Mouse (Mus musculus) MEL (cell line): ENCODE data around the gene Nrxn3. TPM values are rescaled to one million over a fixed set of nuclear protein-coding genes. Genes with fewer than 3 reads are reported as not detected.

Experiments
- DNase-seq: peaks from one replicate; pipeline ENCODE4 v3.0.0; 2011; ENCODE audit warnings: low read depth, low spot score
- H3K27ac ChIP-seq: 2 replicates; pipeline ENCODE4 v1.5.1; 2012; ENCODE audit warnings: low read depth, mild to moderate bottlenecking, control low read depth, low read length, moderate library complexity; ENCODE audit not compliant: control insufficient read depth
- H3K27me3 ChIP-seq, 2 experiments: fragments of 150-350 bp in 1 of 2; sonication (generic) in 1 of 2; 2 replicates each; pipeline ENCODE4 v1.6.1; 2012; ENCODE audit warnings: low read length in 2 of 2, mild to moderate bottlenecking in 2 of 2, improper control_type of control experiment in 1 of 2, moderate library complexity in 1 of 2; ENCODE audit not compliant: insufficient read depth in 2 of 2, control insufficient read depth in 1 of 2
- H3K36me3 ChIP-seq, 2 experiments: 2 replicates each; pipeline ENCODE4 v1.6.1; 2012 to 2014; ENCODE audit warnings: low read length in 2 of 2, improper control_type of control experiment in 1 of 2, inconsistent platforms in 1 of 2, mild to moderate bottlenecking in 1 of 2; ENCODE audit not compliant: insufficient read depth in 2 of 2, control insufficient read depth in 1 of 2
- H3K4me1 ChIP-seq, 2 experiments: fragments of 150-350 bp in 1 of 2; sonication (generic) in 1 of 2; 2 replicates each; pipeline ENCODE4 v1.6.1; 2012; ENCODE audit warnings: low read length in 2 of 2, improper control_type of control experiment in 1 of 2, mild to moderate bottlenecking in 1 of 2; ENCODE audit not compliant: insufficient read depth in 2 of 2, control insufficient read depth in 1 of 2
- H3K4me3 ChIP-seq, 2 experiments: fragments of 150-350 bp in 1 of 2; sonication (generic) in 1 of 2; 2 replicates each; pipeline ENCODE4 v1.5.1; 2012; ENCODE audit warnings: low read depth in 2 of 2, low read length in 2 of 2, mild to moderate bottlenecking in 2 of 2, moderate library complexity in 2 of 2, control low read depth in 1 of 2, improper control_type of control experiment in 1 of 2; ENCODE audit not compliant: control insufficient read depth in 1 of 2, insufficient read depth in 1 of 2
- H3K79me2 ChIP-seq: 2 replicates; pipeline ENCODE4 v1.6.1; 2012; ENCODE audit warnings: mild to moderate bottlenecking, low read length, moderate library complexity; ENCODE audit not compliant: control insufficient read depth, poor library complexity, insufficient read depth
- H3K9ac ChIP-seq: 2 replicates; pipeline ENCODE4 v1.6.1; 2012; ENCODE audit warnings: low read depth, mild to moderate bottlenecking, control low read depth, low read length, moderate library complexity; ENCODE audit not compliant: control insufficient read depth, poor library complexity, severe bottlenecking
- H3K9me3 ChIP-seq: fragments of 150-350 bp; sonication (generic); replicated peaks from 2 replicates; pipeline ENCODE4 v1.6.1; 2012; ENCODE audit warnings: mild to moderate bottlenecking, low read length, improper control_type of control experiment, moderate library complexity; ENCODE audit not compliant: insufficient read depth
- CHD1 ChIP-seq: IDR thresholded peaks from 2 replicates; pipeline ENCODE4 v1.6.1; 2012; ENCODE audit warnings: low read depth, mild to moderate bottlenecking, inconsistent platforms, low read length, improper control_type of control experiment
- CTCF ChIP-seq, 3 experiments: IDR thresholded peaks in 2 of 3; conservative IDR thresholded peaks in 1 of 3; 2 replicates each; pipeline ENCODE4 v1.5.1; 2011 to 2012; ENCODE audit warnings: low read length in 3 of 3, low read depth in 2 of 3, mild to moderate bottlenecking in 2 of 3, improper control_type of control experiment in 1 of 3, inconsistent platforms in 1 of 3, mixed read lengths in 1 of 3, moderate library complexity in 1 of 3; ENCODE audit not compliant: control insufficient read depth in 1 of 3, insufficient read depth in 1 of 3, poor library complexity in 1 of 3, severe bottlenecking in 1 of 3
- E2F4 ChIP-seq: IDR thresholded peaks from 2 replicates; pipeline ENCODE4 v1.6.1; 2011; ENCODE audit warnings: low read depth, low read length, improper control_type of control experiment, borderline replicate concordance
- ELF1 ChIP-seq: IDR thresholded peaks from 2 replicates; pipeline ENCODE4 v1.6.1; 2014; ENCODE audit warnings: low read depth, mild to moderate bottlenecking, inconsistent platforms, low read length, improper control_type of control experiment, moderate library complexity
- HCFC1 ChIP-seq: IDR thresholded peaks from 2 replicates; pipeline ENCODE4 v1.6.1; 2012; ENCODE audit warnings: low read depth, mild to moderate bottlenecking, inconsistent platforms, low read length, improper control_type of control experiment, moderate library complexity
- MAFK ChIP-seq: IDR thresholded peaks from 2 replicates; pipeline ENCODE4 v1.6.1; 2011; ENCODE audit warnings: low read depth, mild to moderate bottlenecking, low read length, improper control_type of control experiment, borderline replicate concordance
- MEF2A ChIP-seq: IDR thresholded peaks from 2 replicates; pipeline ENCODE4 v1.6.1; 2014; ENCODE audit warnings: low read depth, mild to moderate bottlenecking, inconsistent platforms, low read length, improper control_type of control experiment; ENCODE audit not compliant: poor library complexity, insufficient replicate concordance, severe bottlenecking; ENCODE audit errors: extremely low read depth
- MXI1 ChIP-seq: IDR thresholded peaks from 2 replicates; pipeline ENCODE4 v1.6.1; 2011; ENCODE audit warnings: mild to moderate bottlenecking, low read depth, low read length, improper control_type of control experiment
- MYB ChIP-seq: IDR thresholded peaks from 2 replicates; pipeline ENCODE4 v1.6.1; 2011; ENCODE audit warnings: mild to moderate bottlenecking, low read depth, low read length, improper control_type of control experiment
- POLR2A ChIP-seq, 2 experiments: IDR thresholded peaks; 2 replicates each; pipeline ENCODE4 v1.6.1; 2011 to 2012; ENCODE audit warnings: low read length in 2 of 2, mild to moderate bottlenecking in 2 of 2, control low read depth in 1 of 2, improper control_type of control experiment in 1 of 2, low read depth in 1 of 2, moderate library complexity in 1 of 2; ENCODE audit not compliant: control insufficient read depth in 1 of 2, insufficient read depth in 1 of 2, poor library complexity in 1 of 2
- POLR2AphosphoS2 ChIP-seq: IDR thresholded peaks from 2 replicates; pipeline ENCODE4 v1.6.1; 2011; ENCODE audit warnings: low read length, improper control_type of control experiment
- RCOR1 ChIP-seq: IDR thresholded peaks from 2 replicates; pipeline ENCODE4 v1.6.1; 2012; ENCODE audit warnings: low read depth, mild to moderate bottlenecking, inconsistent platforms, low read length, improper control_type of control experiment
- TAL1 ChIP-seq: IDR thresholded peaks from 2 replicates; pipeline ENCODE4 v1.6.1; 2012; ENCODE audit warnings: mild to moderate bottlenecking, inconsistent platforms, low read length, moderate library complexity, mixed read lengths
- TBP ChIP-seq: IDR thresholded peaks from 2 replicates; pipeline ENCODE4 v1.8.0; 2011; ENCODE audit warnings: low read depth, low read length, improper control_type of control experiment
- UBTF ChIP-seq: IDR thresholded peaks from 2 replicates; pipeline ENCODE4 v1.6.1; 2012; ENCODE audit warnings: low read depth, mild to moderate bottlenecking, inconsistent platforms, low read length, improper control_type of control experiment, moderate library complexity, borderline replicate concordance; ENCODE audit not compliant: insufficient read depth
- USF2 ChIP-seq, 2 experiments: IDR thresholded peaks; 2 replicates each; pipeline ENCODE4 v1.6.1; 2011 to 2012; ENCODE audit warnings: improper control_type of control experiment in 2 of 2, low read length in 2 of 2, borderline replicate concordance in 1 of 2, inconsistent platforms in 1 of 2, low read depth in 1 of 2, mild to moderate bottlenecking in 1 of 2; ENCODE audit not compliant: insufficient read depth in 1 of 2
- ZKSCAN1 ChIP-seq: IDR thresholded peaks from 2 replicates; pipeline ENCODE4 v1.6.1; 2012; ENCODE audit warnings: low read depth, mild to moderate bottlenecking, inconsistent platforms, low read length, improper control_type of control experiment, moderate library complexity
- polyA plus RNA-seq, 2 experiments: library from polyadenylated mRNA; stranded (reverse) in 1 of 2; unstranded in 1 of 2; fragments of >175 nt in 1 of 2; fragments of >200 nt in 1 of 2; gene quantifications; 2 replicates each; pipeline versions ENCODE4 v1.2.1 to v1.2.4; 2012; ENCODE audit warnings: low replicate concordance in 2 of 2, low read depth in 1 of 2; ENCODE audit not compliant: insufficient read length in 2 of 2, insufficient read depth in 1 of 2, missing spikeins in 1 of 2
- total RNA-seq: library from RNA; depleted of rRNA; stranded (reverse); fragments of 300-350 nt; gene quantifications from 2 replicates; pipeline ENCODE4 v1.2.3, GENCODE M21; 2012

The Nrxn3 gene
- total and polyA plus RNA-seq, 3 experiments: not detected

DNA sequence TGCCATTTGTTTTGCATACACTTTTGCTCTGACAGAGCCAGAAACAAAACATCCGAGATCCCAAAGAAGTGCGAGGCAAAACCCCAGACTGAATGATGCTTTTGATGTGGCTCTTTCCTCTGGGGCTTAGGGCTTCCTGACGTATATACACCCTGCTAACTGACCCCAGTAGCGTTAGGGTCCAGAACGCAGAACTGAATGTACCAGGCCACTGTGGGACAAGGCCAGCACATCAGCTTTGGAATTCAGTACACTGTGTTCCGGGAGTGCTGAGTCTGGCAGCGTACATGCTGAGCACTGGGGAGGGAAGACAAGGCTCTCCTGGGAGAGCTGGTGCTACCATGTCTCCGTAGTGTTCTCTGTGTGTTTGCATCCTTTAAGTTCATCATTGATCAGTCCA, 436.7 kb downstream of the Nrxn3 start:
- H3K4me3 ChIP-seq: no peak overlapping the region
- no peaks in the 10 kb centered on the region for H3K4me1 ChIP-seq
- no peaks in the 10 kb centered on the region for H3K27me3 ChIP-seq
- no peak overlapping the region for H3K27ac ChIP-seq
- H3K9me3 ChIP-seq: no peaks in the 10 kb centered on the region
- DNase-seq: no peak
- no peak overlapping the region for H3K9ac ChIP-seq
- H3K79me2 ChIP-seq: no peaks in the 10 kb centered on the region
- no peaks in the 10 kb centered on the region for H3K36me3 ChIP-seq
- TF ChIP-seq UBTF (no peak), POLR2A (IDR thresholded peaks at IDR 0.05; ENCODE audit: control insufficient read depth in 1 of 2, insufficient read depth in 1 of 2, low read depth in 1 of 2, low read length in 2 of 2, poor library complexity in 1 of 2) (no peak), E2F4 (no peak), TBP (no peak), CHD1 (no peak), USF2 (IDR thresholded peaks at IDR 0.05; ENCODE audit: borderline replicate concordance in 1 of 2, insufficient read depth in 1 of 2, low read depth in 1 of 2, low read length in 2 of 2) (no peak), MEF2A (no peak)

GRCm38 (mm10) chr12:89174306-89175159, 451.9 kb downstream of the Nrxn3 start:
- Histone ChIP-seq H3K4me3 (no peak overlapping the region), H3K36me3 (no peaks in the 10 kb centered on the region), H3K27ac (no peak overlapping the region), H3K4me1 (no peaks in the 10 kb centered on the region), H3K79me2 (no peaks in the 10 kb centered on the region), H3K9ac (no peak overlapping the region), H3K27me3 (no peaks in the 10 kb centered on the region), H3K9me3 (no peaks in the 10 kb centered on the region)
- TF ChIP-seq E2F4: no peak
- no peak for TF ChIP-seq RCOR1
- no peak for TF ChIP-seq MXI1
- no peak for TF ChIP-seq MYB
- no peak for TF ChIP-seq TAL1
- TF ChIP-seq ZKSCAN1: no peak
- TF ChIP-seq POLR2AphosphoS2: no peak
- TF ChIP-seq HCFC1: no peak
- no peak for TF ChIP-seq CTCF (IDR thresholded peaks at IDR 0.05 in 2 of 3, conservative IDR thresholded peaks at IDR 0.05 in 1 of 3; ENCODE audit: control insufficient read depth in 1 of 3, insufficient read depth in 1 of 3, low read depth in 2 of 3, low read length in 3 of 3, poor library complexity in 1 of 3, severe bottlenecking in 1 of 3)
- no peak for TF ChIP-seq ELF1
- no peak for TF ChIP-seq MAFK
- TF ChIP-seq POLR2A (IDR thresholded peaks at IDR 0.05; ENCODE audit: control insufficient read depth in 1 of 2, insufficient read depth in 1 of 2, low read depth in 1 of 2, low read length in 2 of 2, poor library complexity in 1 of 2): no peak
- no peak for DNase-seq
